Mouse (Mus musculus) R1 (cell line): ENCODE measurements at regions not wholly inside any gene's neighbourhood (a gene's known extent, or its start where the extent isn't known, plus 50 kb on each side); places are given as distances from the start of the nearest gene placed in this dataset.
A peak's percentile ranks its signal among the peaks of the same experiment; 100 is the strongest.

Source experiments
- DNase-seq: peaks from one replicate; pipeline ENCODE4 v3.0.0-alpha.2; 2018; ENCODE audit warnings: low read depth, low spot score

GRCm38 (mm10) chr6:31899055-31899454, 151.0 kb upstream of the 1700012A03Rik start:
- DNase-seq: peak; percentile 58

DNA sequence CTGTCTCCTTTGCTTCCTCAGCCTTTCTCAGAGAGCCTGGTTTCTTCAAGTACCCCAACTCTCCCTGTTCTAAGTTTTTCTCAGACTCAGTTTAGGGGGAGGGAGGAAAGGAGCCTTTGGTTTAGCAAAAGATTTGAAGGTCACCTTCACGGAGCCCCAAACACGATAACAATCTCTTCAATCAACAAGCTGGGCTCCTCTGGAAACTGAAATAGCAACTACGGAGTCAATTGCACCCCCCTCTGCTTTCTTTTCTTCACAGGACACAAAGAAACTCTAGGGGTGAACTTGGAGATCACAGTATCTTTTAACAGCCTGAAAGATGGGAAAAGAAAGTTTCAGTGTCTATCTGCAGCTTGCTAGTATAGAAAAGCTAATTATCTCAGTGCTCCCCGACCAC, 151.4 kb upstream of the 1700012A03Rik start:
- DNase-seq: peak; percentile 93

- DNase-seq: peak; percentile 80
Observed at GRCm38 (mm10) chr6:31897001-31897400, 153.0 kb upstream of the 1700012A03Rik start.

DNA sequence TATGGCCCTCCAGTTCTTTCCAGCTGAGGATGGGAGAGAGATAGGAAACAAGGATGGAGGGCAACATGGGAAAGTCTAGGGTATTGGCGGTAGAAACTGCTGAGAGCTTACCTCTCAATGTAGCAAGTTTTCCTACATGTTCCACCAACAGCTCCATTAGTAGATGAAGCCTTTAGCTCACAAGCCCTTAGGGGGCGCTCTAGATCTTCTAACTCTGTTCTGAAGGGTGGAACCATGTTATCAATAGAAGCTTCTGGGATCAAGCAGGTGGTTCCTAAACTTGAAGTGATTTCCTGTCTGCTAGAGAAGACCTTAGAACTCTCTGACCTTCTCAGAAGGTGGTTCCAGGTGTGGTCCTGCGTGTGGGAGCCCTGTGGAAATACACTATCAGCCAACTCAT, 154.2 kb upstream of the 1700012A03Rik start:
- DNase-seq: peak; percentile 68

DNA sequence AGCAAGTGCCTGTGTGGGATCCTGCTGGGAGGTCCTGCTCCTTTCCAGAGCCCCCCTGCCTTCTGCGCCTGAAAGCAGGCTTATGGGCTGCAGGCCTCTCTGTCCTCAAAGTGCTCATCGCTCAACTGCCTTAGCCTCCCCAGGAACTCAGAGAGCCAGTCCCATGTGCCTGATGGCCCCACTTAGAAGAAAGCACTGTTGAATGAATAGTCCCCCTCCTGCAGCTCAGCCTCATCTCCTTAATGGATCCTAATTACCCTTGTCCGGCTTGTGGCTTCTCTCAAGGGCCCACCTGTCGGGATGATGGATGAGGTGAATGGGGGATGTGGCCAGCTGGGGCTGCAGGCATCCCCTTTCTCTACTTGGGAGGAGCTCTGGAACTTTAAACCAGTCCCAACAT, 163.1 kb upstream of the 1700012A03Rik start:
- DNase-seq: peak; percentile 66

DNA sequence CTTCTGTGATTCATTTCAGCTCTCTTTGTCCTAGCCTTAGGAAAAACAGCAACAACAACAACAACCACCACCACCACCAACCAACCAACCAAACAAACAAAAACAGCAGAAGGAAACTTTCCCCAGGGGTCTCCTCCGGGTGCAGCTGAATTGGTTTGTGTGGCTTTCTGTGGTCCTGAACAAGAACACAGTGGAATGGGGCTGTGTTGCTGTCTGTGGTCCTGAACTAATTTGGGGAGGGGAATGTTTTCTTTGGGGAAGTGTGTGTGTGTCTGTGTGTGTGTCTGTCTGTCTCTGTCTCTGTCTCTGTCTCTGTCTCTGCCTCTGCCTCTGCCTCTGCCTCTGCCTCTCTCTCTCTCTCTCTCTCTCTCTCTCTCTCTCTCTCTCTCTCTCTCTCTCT, 164.8 kb upstream of the 1700012A03Rik start:
- peak; percentile 69 for DNase-seq

GRCm38 (mm10) chr6:31883726-31884125, 166.3 kb upstream of the 1700012A03Rik start:
- peak; percentile 71 for DNase-seq

- no peak for DNase-seq
Observed at GRCm38 (mm10) chr6:31874616-31875015, 175.4 kb upstream of the 1700012A03Rik start.

- DNase-seq: no peak
Observed at GRCm38 (mm10) chr6:31873911-31874310, 176.1 kb upstream of the 1700012A03Rik start.

DNA sequence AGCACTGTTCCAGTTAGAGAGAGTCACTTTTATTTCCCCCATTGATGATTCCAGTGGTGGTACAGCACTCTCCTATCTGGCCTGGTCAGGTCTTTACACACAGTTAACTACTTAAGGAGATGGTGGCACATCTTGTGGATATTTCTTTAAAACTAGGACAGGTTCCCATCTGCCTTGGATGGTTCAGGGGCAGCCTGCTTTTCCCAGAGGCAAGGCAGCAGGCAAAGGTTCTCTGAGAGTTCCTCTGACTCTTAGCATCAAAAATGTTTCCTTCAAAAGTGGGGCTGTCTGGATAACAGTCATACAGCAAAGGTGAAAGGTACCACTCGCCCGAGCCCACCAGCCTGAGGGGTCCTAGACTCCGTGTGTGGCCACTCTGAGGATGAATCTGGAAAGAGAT, 178.3 kb upstream of the 1700012A03Rik start:
- no peak for DNase-seq

GRCm38 (mm10) chr6:31861996-31862395, 188.1 kb upstream of the 1700012A03Rik start:
- no peak for DNase-seq

DNA sequence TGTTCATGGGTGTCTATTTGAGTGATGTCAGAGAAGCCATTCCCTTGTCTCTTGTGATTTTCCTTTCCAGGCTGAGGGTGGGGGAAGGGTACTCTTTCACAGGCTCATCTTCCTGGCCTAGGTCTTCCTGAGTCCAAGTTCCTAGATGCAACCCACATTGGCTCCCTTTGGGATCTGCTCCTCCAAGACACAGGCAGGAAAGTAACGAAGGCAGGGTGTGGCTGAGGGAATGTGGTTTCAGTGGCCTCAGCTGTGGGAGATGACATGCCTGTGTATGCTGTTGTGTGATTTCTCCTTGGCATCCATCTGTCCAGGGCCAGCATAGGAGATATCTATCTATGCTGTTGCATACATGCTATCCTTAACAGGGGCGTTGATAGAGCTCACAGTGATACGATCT, 190.4 kb upstream of the 1700012A03Rik start:
- DNase-seq: no peak

DNA sequence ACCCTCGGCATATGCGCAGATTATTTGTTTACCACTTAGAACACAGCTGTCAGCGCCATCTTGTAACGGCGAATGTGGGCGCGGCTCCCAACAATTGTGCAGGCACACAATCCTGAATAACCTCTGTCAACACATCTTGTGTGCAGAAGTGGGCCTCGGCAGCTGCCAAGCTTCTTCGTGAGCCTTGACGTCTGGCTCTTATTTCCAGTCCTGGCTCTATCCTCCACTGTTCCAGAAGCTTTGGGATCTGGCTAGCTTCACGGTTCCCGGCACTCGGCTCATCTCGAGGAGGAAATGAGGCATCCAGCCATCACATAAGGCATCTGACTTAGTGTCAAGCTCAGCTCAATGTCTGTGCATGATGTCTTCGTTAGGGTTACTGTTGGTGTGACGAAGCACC, 195.8 kb upstream of the 1700012A03Rik start:
- DNase-seq: no peak

DNA sequence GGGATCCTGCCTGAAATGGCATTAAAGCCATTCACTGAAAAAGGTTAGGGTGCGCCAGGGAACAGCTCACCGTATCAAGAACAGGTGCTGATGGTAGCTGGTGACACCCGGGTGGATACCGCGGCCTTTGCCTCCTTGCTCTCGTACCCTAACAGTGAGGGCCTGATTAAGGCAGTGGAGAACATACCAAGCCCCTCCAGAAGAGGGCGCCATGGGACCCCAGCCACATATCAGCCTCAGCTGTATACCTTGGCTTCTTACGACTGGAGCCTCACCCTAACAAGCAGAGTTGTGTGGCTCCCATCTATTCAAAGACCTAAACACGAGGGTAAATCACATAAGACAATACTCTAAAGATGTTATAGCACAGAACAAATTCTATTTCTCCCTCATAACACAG, 203.7 kb upstream of the 1700012A03Rik start:
- DNase-seq: no peak

DNA sequence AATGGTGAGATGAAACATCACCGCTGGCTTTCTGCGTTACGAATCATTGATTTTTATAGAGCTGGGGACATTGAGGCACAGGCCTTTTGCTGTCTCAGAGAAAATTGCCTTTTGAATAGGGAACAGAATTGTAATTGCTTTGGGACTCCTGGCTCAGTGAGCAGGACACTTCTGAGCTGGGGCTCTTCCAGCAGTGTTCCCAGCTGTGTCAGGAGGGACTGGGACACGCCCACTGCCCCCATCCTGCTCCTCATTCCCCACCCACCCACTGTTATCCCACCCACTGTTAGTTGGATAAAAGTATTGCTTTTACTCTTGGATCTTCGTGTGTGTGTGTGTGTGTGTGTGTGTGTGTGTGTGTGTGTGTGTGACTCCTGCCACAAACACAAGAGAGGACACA, 204.4 kb upstream of the 1700012A03Rik start:
- no peak for DNase-seq

- peak; percentile 40 for DNase-seq
Observed at GRCm38 (mm10) chr6:31840621-31841020, 209.4 kb upstream of the 1700012A03Rik start.

DNA sequence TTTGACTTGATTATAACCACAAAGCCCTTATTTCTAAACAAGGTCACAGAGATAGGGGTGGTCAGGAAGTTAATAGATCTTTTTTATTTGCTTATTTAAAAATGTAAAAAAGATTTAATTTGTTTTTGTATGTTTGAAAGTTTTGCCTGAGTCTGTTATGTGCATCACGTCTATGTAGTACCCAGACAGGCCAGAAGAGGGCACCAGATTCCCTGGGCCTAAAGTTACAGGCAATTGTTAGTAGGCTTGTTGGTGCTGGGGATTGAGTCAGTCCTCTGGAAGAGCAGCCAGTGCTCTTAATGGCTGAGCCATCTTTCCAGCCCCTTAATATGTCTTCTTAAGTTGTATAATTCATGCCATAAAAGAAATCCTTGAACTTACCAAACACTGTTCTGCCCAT, 211.5 kb upstream of the 1700012A03Rik start:
- DNase-seq: peak; percentile 71

DNA sequence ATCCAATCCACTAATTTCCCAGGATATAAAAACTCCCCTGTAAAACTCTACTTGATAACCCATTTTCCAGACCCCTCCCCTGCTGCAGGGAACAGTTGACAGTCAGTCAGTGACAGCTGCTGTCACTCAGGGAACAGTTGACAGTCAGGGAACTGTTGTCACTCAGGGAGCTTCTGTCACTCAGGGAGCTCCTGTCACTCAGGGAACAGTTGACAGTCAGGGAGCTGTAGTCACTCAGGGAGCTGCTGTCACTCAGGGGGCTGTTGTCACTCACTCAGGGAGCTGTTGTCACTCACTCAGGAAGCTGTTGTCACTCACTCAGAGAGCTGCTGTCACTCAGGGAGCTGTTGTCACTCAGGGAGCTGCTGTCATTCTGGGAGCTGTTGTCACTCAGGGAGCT, 214.3 kb upstream of the 1700012A03Rik start:
- no peak for DNase-seq

DNA sequence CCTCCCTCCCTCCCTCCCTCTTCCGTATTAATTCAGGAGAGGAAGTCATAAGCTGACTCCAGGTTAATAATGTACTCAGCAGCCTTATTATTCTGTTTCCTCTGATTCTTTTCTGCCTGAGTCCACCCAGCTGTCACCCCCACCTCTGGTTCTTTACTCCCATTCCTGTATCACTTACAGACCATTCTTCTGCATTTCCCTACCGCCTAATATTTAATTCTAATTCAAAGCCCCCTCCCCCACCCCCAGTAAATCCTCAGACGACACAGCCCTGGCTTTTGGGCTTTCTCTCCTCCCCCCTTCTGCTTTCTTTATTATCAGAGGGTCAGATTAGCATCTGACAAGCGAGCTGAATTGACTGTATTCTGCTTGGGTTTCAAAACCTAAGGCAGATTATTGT, 215.5 kb upstream of the 1700012A03Rik start:
- no peak for DNase-seq

DNA sequence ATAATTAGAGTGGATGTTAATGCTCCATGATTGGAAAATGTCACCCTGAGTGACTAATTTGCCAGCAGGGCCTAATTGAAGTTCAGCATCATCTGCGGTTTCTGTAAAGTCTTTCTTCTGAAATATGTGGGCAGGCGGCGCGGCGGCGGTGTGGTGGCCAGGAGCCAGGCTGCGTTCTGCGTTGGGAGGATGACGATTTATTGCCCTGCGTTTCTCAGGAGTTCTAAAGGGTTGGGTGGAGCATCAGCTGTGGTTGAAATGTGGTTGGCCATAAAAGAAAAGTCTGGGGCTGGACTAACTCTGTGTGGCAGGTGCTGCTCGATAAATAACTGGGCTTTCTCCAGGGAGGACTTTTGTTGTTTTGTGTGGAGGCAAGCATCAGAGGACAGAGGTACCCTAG, 219.4 kb upstream of the 1700012A03Rik start:
- no peak for DNase-seq

DNA sequence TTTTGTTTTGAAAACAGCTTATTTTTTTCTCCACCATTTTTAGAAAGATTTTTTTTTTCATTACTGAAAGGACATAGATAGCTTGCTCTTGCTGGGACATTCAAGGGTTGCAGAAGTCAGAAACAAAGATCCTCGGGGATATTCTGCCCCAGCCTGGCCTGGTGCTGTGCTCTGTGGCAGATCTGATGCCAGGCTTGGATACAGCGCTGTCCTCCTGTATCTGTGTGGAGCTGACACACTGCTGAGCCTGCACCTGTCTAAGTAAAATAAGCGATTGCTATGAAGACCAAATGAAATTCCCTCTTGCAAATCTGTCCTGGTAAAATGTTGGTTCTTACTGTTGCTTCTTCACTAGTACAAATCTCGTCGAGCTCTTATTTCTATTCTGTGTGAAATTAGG, 226.4 kb upstream of the 1700012A03Rik start:
- no peak for DNase-seq

DNA sequence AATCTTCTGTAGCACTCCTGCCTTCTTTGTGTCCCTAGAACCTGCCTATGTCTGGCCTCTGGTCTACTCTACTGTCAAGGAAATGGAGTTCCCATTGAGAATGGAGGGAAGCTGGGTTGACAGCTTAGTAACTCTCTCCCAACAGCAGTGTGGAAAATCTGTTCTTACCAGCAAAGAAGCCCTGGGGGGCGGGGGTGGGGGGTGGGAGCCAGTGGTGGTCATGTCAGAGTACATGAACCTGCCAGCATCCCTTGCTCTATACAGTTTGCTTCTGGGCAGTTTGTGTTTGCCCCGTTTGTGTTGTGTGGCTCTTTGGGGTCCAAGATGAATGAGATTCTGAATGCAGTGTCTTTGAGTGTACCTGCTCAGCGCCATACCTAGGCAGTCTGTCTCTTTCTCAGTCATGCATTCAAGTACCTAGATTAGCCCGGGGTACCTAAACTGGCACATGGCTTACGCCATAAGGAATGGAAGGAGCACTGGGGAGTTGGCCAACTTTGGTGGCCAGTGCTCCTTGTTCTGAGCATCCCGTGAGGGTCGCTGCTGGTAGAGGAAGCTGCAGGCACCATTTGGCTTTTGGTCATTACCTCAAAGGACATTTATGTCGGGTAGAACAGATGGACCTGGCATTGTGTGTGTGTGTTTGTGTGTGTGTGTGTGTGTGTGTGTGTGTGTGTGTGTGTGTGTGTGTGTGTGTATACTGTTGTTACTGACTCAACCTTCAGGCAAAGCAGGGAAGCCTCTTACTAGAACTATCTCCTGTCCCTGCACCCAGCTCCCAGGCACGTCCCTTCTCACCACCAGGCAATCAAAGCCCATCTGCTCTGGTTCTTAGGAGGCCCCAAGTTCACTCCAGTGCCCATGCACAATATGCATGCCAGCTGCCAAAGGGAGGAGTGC, 227.6 kb upstream of the 1700012A03Rik start:
- no peak for DNase-seq

- DNase-seq: peak; percentile 48
Observed at GRCm38 (mm10) chr6:31821621-31822020, 228.4 kb upstream of the 1700012A03Rik start.

GRCm38 (mm10) chr6:31817640-31818039, 232.4 kb upstream of the 1700012A03Rik start:
- DNase-seq: no peak
